Mouse (Mus musculus): ENCODE results near the gene Mt2. TPM values are rescaled to one million over a fixed set of nuclear protein-coding genes. Genes with fewer than 3 reads are reported as not detected.

The Mt2 gene
- polyA plus RNA-seq, 1 experiment = not detected

GRCm38 (mm10) chr8:94179713-94180560 lies 7.5 kb downstream of the Mt2 start:
- Histone ChIP-seq H3K27ac (ENCODE audit: insufficient read depth, low read depth, low read length) (peak overlapping the region; percentile 89), H3K4me3 (ENCODE audit: insufficient read depth, low read depth, low read length) (peak overlapping the region; percentile 75), H3K4me1 (ENCODE audit: control insufficient read depth, insufficient read depth, low read length) (peaks cover 19% of the 10 kb centered on the region)
- WGBS = 5% methylated on average over 25 of the region's 25 CpGs
- TF ChIP-seq CTCF (IDR thresholded peaks at IDR 0.05; ENCODE audit: insufficient read depth, low read depth, low read length) (no peak), POLR2A (IDR thresholded peaks at IDR 0.05; ENCODE audit: insufficient read depth, low read depth, low read length) (no peak)

GRCm38 (mm10) chr8:94180561-94180908 lies 8.1 kb downstream of the Mt2 start:
- TF ChIP-seq POLR2A (IDR thresholded peaks at IDR 0.05; ENCODE audit: insufficient read depth, low read depth, low read length) = no peak
- no peak for TF ChIP-seq CTCF (IDR thresholded peaks at IDR 0.05; ENCODE audit: insufficient read depth, low read depth, low read length)
- 0 out of 2 replicates have a peak overlapping the region, but pooled peaks have one; percentile 17 for H3K27ac ChIP-seq (ENCODE audit: insufficient read depth, low read depth, low read length)
- whole genome bisulfite sequencing = 91% methylated on average over 1 of the region's 1 CpGs
- peak overlapping the region; percentile 75; the same call in 1 of the 2 replicates for H3K4me3 ChIP-seq (ENCODE audit: insufficient read depth, low read depth, low read length)
- peaks cover 19% of the 10 kb centered on the region for H3K4me1 ChIP-seq (ENCODE audit: control insufficient read depth, insufficient read depth, low read length)

- WGBS = 80% methylated on average over 13 of the region's 13 CpGs
- H3K27ac ChIP-seq (ENCODE audit: insufficient read depth, low read depth, low read length) = 0 out of 2 replicates have a peak overlapping the region, but pooled peaks have one; percentile 53
- TF ChIP-seq POLR2A (IDR thresholded peaks at IDR 0.05; ENCODE audit: insufficient read depth, low read depth, low read length) (no peak), CTCF (IDR thresholded peaks at IDR 0.05; ENCODE audit: insufficient read depth, low read depth, low read length) (no peak)
- H3K4me1 ChIP-seq (ENCODE audit: control insufficient read depth, insufficient read depth, low read length) = peaks cover 29% of the 10 kb centered on the region
- H3K4me3 ChIP-seq (ENCODE audit: insufficient read depth, low read depth, low read length) = no peak overlapping the region
Measured at GRCm38 (mm10) chr8:94182055-94182929, 9.8 kb downstream of the Mt2 start.

- peak overlapping the region; percentile 22 for H3K4me3 ChIP-seq (ENCODE audit: insufficient read depth, low read depth, low read length)
- H3K27ac ChIP-seq (ENCODE audit: insufficient read depth, low read depth, low read length) = peak overlapping the region; percentile 53; the same call in 1 of the 2 replicates
- no peak for TF ChIP-seq POLR2A (IDR thresholded peaks at IDR 0.05; ENCODE audit: insufficient read depth, low read depth, low read length)
- TF ChIP-seq CTCF (IDR thresholded peaks at IDR 0.05; ENCODE audit: insufficient read depth, low read depth, low read length) = peak; percentile 75
- H3K4me1 ChIP-seq (ENCODE audit: control insufficient read depth, insufficient read depth, low read length) = peaks cover 29% of the 10 kb centered on the region
- under 1% methylated on average over 16 of the region's 16 CpGs for WGBS
Measured at GRCm38 (mm10) chr8:94183117-94183516, 10.7 kb downstream of the Mt2 start.

- Histone ChIP-seq H3K4me3 (ENCODE audit: insufficient read depth, low read depth, low read length) (no peak overlapping the region), H3K27ac (ENCODE audit: insufficient read depth, low read depth, low read length) (no peak overlapping the region), H3K4me1 (ENCODE audit: control insufficient read depth, insufficient read depth, low read length) (peaks cover 30% of the 10 kb centered on the region)
- no peak for TF ChIP-seq CTCF (IDR thresholded peaks at IDR 0.05; ENCODE audit: insufficient read depth, low read depth, low read length)
- TF ChIP-seq POLR2A (IDR thresholded peaks at IDR 0.05; ENCODE audit: insufficient read depth, low read depth, low read length) = no peak
- 79% methylated on average over 12 of the region's 12 CpGs for WGBS
Measured at GRCm38 (mm10) chr8:94184357-94184843, 11.9 kb downstream of the Mt2 start.

GRCm38 (mm10) chr8:94185791-94186190 lies 13.3 kb downstream of the Mt2 start:
- H3K4me1 ChIP-seq (ENCODE audit: control insufficient read depth, insufficient read depth, low read length) = peaks cover 28% of the 10 kb centered on the region
- H3K27ac ChIP-seq (ENCODE audit: insufficient read depth, low read depth, low read length) = no peak overlapping the region
- TF ChIP-seq CTCF (IDR thresholded peaks at IDR 0.05; ENCODE audit: insufficient read depth, low read depth, low read length) = no peak
- no peak for TF ChIP-seq POLR2A (IDR thresholded peaks at IDR 0.05; ENCODE audit: insufficient read depth, low read depth, low read length)
- no peak overlapping the region for H3K4me3 ChIP-seq (ENCODE audit: insufficient read depth, low read depth, low read length)
- WGBS = 84% methylated on average over 6 of the region's 6 CpGs

- 36% methylated on average over 17 of the region's 17 CpGs for WGBS
Measured at GRCm38 (mm10) chr8:94186542-94186941, 14.1 kb downstream of the Mt2 start.

GRCm38 (mm10) chr8:94187290-94188002 lies 15.0 kb downstream of the Mt2 start:
- TF ChIP-seq POLR2A (IDR thresholded peaks at IDR 0.05; ENCODE audit: insufficient read depth, low read depth, low read length) (no peak), CTCF (IDR thresholded peaks at IDR 0.05; ENCODE audit: insufficient read depth, low read depth, low read length) (no peak)
- H3K4me1 ChIP-seq (ENCODE audit: control insufficient read depth, insufficient read depth, low read length) = peaks cover 27% of the 10 kb centered on the region
- no peak overlapping the region for H3K4me3 ChIP-seq (ENCODE audit: insufficient read depth, low read depth, low read length)
- H3K27ac ChIP-seq (ENCODE audit: insufficient read depth, low read depth, low read length) = no peak overlapping the region
- WGBS = 62% methylated on average over 21 of the region's 21 CpGs

More at GRCm38 (mm10) chr8:94186542-94186941, 14.1 kb downstream of the Mt2 start:
- H3K4me3 ChIP-seq (ENCODE audit: insufficient read depth, low read depth, low read length) = no peak overlapping the region
- H3K4me1 ChIP-seq (ENCODE audit: control insufficient read depth, insufficient read depth, low read length) = peaks cover 28% of the 10 kb centered on the region
- TF ChIP-seq POLR2A (IDR thresholded peaks at IDR 0.05; ENCODE audit: insufficient read depth, low read depth, low read length) (no peak), CTCF (IDR thresholded peaks at IDR 0.05; ENCODE audit: insufficient read depth, low read depth, low read length) (0 out of 2 replicates have a peak, but pooled peaks have one; percentile 19)
- H3K27ac ChIP-seq (ENCODE audit: insufficient read depth, low read depth, low read length) = no peak overlapping the region

All from olfactory bulb, adult 2 months (tissue).